Mouse (Mus musculus): ENCODE measurements around the gene Ttbk2. TPM values are rescaled to one million over a fixed set of nuclear protein-coding genes. Genes with fewer than 3 reads are reported as not detected.

Gene Ttbk2
- polyA plus RNA-seq (2012; rRNA removed), result 4.9 and 5.1 TPM in 2 replicates

DNA sequence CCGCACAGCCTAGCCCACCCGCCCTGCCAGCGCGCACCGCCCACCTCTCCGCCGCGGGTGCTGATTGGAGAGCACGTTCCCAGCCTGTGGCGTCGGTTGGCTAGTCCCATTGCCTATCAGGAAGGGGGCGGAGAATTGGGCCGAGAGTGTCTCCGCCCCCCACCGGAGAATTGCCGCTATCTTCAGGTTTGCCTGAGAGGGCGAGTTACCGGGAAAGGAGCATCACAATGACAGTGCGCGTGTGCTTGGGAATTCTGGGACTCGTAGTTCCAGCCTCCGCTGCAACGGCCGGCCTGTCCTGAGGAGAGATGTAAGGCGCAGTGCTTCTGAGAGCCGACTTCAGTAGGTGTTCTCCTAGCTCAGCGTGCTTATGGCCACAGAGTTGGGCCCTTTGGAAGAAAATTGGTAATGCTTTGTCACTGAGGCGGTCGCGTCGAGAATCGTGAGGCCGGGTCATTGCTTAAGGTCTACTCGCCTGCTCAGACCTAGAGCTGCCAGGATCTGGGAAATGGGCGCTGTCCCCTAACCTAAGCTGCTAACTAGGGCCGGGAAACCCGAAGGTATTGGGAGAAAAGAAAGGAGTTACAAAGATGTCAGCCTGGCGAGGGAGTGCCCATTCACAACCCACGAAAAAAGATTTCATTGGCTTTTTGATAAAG is at the start of gene Ttbk2:
TSS of gene Ttbk2 (minus strand) at position 181 of the 659 bp plus-strand sequence.

GRCm38 (mm10) chr2:120849449-120850423 is 668 bp downstream of the Ttbk2 start, which contains the start of gene Cdan1:
TSS of gene Cdan1 (minus strand) at chr2:120850128.

Other genes with a start within 250 kb of the Ttbk2 start
- gene Haus2, start 241.2 kb downstream of the Ttbk2 start, polyA plus RNA-seq (2012; rRNA removed), result 1.2 and 2.0 TPM in 2 replicates
- gene Lrrc57, start 241.1 kb downstream of the Ttbk2 start, polyA plus RNA-seq (2012; rRNA removed), result 5.5 and 11.4 TPM in 2 replicates
- gene Stard9, start 221.5 kb downstream of the Ttbk2 start, polyA plus RNA-seq (2012; rRNA removed), result 11.9 and 14.4 TPM in 2 replicates
- 38.8 and 53.5 TPM in 2 replicates for gene Cdan1, start 476 bp downstream of the Ttbk2 start, polyA plus RNA-seq (2012; rRNA removed)
- gene Ubr1, start 120.1 kb upstream of the Ttbk2 start, polyA plus RNA-seq (2012; rRNA removed), result 38.9 and 39.3 TPM in 2 replicates
- 6.1 and 6.5 TPM in 2 replicates for gene Tmem62, start 126.4 kb upstream of the Ttbk2 start, polyA plus RNA-seq (2012; rRNA removed)
- gene Ccndbp1, start 157.8 kb upstream of the Ttbk2 start, polyA plus RNA-seq (2012; rRNA removed), result 11.6 and 15.0 TPM in 2 replicates
- 0.09 and 0.28 TPM in 2 replicates for gene Epb42, start 186.5 kb upstream of the Ttbk2 start, polyA plus RNA-seq (2012; rRNA removed)
- 0.05 TPM in 1 of 2 replicates, not detected in the other for gene Tgm5, start 235.2 kb upstream of the Ttbk2 start, polyA plus RNA-seq (2012; rRNA removed)